Mouse (Mus musculus): ENCODE data around the gene Prcd. TPM values are rescaled to one million over a fixed set of nuclear protein-coding genes. Genes with fewer than 3 reads are reported as not detected.

The Prcd gene
- polyA plus RNA-seq, 1 experiment from 2014 or later, result 0.23 TPM

- Histone ChIP-seq H3K36me3 (ENCODE audit: control insufficient read depth, insufficient read depth, low read length) (no peaks in the 10 kb centered on the region), H3K27me3 (ENCODE audit: control insufficient read depth, insufficient read depth, low read length) (peaks cover 10% of the 10 kb centered on the region; the same call in 1 of the 2 replicates), H3K4me3 (ENCODE audit: low read depth, low read length) (no peak overlapping the region), H3K9me3 (ENCODE audit: control insufficient read depth, low read length) (no peaks in the 10 kb centered on the region), H3K4me1 (replicated peaks; ENCODE audit: control insufficient read depth, insufficient read depth, low read length) (peaks cover 10% of the 10 kb centered on the region; the same call in 1 of the 2 replicates), H3K9ac (ENCODE audit: low read length) (no peak overlapping the region), H3K27ac (ENCODE audit: low read depth, low read length) (no peak overlapping the region), H3K4me2 (ENCODE audit: low read depth, low read length, severe bottlenecking) (no peak overlapping the region)
- DNase-seq (ENCODE audit: low spot score) (no peak), ATAC-seq (replicated peaks; ENCODE audit: low FRiP score) (no peak)
- 61% methylated on average over 6 of the region's 6 CpGs for WGBS
Measured at GRCm38 (mm10) chr11:116621258-116621704, 32.1 kb upstream of the Prcd start.

- DNase-seq (ENCODE audit: low spot score) (no peak), ATAC-seq (replicated peaks; ENCODE audit: low FRiP score) (peak; percentile 37; the same call in 1 of the 2 replicates)
- Histone ChIP-seq H3K9ac (ENCODE audit: low read length) (peak overlapping the region; percentile 53), H3K9me3 (ENCODE audit: control insufficient read depth, low read length) (no peaks in the 10 kb centered on the region), H3K27me3 (ENCODE audit: control insufficient read depth, insufficient read depth, low read length) (peaks cover 10% of the 10 kb centered on the region; the same call in 1 of the 2 replicates), H3K4me3 (ENCODE audit: low read depth, low read length) (peak overlapping the region; percentile 61), H3K4me2 (ENCODE audit: low read depth, low read length, severe bottlenecking) (peak overlapping the region; percentile 85), H3K27ac (ENCODE audit: low read depth, low read length) (no peak overlapping the region), H3K36me3 (ENCODE audit: control insufficient read depth, insufficient read depth, low read length) (no peaks in the 10 kb centered on the region), H3K4me1 (replicated peaks; ENCODE audit: control insufficient read depth, insufficient read depth, low read length) (peaks cover 10% of the 10 kb centered on the region; the same call in 1 of the 2 replicates)
- WGBS, result 7% methylated on average over 40 of the region's 40 CpGs
Measured at GRCm38 (mm10) chr11:116623281-116624124, 29.8 kb upstream of the Prcd start.

GRCm38 (mm10) chr11:116624131-116624832, 29.1 kb upstream of the Prcd start:
- no peak overlapping the region for H3K27ac ChIP-seq (ENCODE audit: low read depth, low read length)
- no peaks in the 10 kb centered on the region for H3K36me3 ChIP-seq (ENCODE audit: control insufficient read depth, insufficient read depth, low read length)
- peaks cover 10% of the 10 kb centered on the region; the same call in 1 of the 2 replicates for H3K27me3 ChIP-seq (ENCODE audit: control insufficient read depth, insufficient read depth, low read length)
- 12% methylated on average over 42 of the region's 42 CpGs for WGBS
- peak overlapping the region; percentile 53 for H3K9ac ChIP-seq (ENCODE audit: low read length)
- peak overlapping the region; percentile 61 for H3K4me3 ChIP-seq (ENCODE audit: low read depth, low read length)
- H3K4me1 ChIP-seq (replicated peaks; ENCODE audit: control insufficient read depth, insufficient read depth, low read length), result peaks cover 10% of the 10 kb centered on the region; the same call in 1 of the 2 replicates
- H3K4me2 ChIP-seq (ENCODE audit: low read depth, low read length, severe bottlenecking), result peak overlapping the region; percentile 85
- H3K9me3 ChIP-seq (ENCODE audit: control insufficient read depth, low read length), result no peaks in the 10 kb centered on the region
- DNase-seq (ENCODE audit: low spot score) (peak; percentile 93), ATAC-seq (replicated peaks; ENCODE audit: low FRiP score) (peak; percentile 66)

- ATAC-seq (replicated peaks; ENCODE audit: low FRiP score), result no peak
- peak; percentile 86 for DNase-seq (ENCODE audit: low spot score)
- Histone ChIP-seq H3K4me3 (ENCODE audit: low read depth, low read length) (no peak overlapping the region), H3K4me1 (replicated peaks; ENCODE audit: control insufficient read depth, insufficient read depth, low read length) (peaks cover 7% of the 10 kb centered on the region; the same call in 1 of the 2 replicates), H3K9me3 (ENCODE audit: control insufficient read depth, low read length) (no peaks in the 10 kb centered on the region), H3K27me3 (ENCODE audit: control insufficient read depth, insufficient read depth, low read length) (peaks cover 10% of the 10 kb centered on the region; the same call in 1 of the 2 replicates), H3K27ac (ENCODE audit: low read depth, low read length) (no peak overlapping the region), H3K4me2 (ENCODE audit: low read depth, low read length, severe bottlenecking) (no peak overlapping the region), H3K9ac (ENCODE audit: low read length) (no peak overlapping the region), H3K36me3 (ENCODE audit: control insufficient read depth, insufficient read depth, low read length) (no peaks in the 10 kb centered on the region)
- WGBS, result 74% methylated on average over 17 of the region's 17 CpGs
Measured at GRCm38 (mm10) chr11:116625081-116626000, 28.0 kb upstream of the Prcd start.

- Histone ChIP-seq H3K27ac (ENCODE audit: low read depth, low read length) (no peak within 1 kb of the TSS), H3K4me1 (replicated peaks; ENCODE audit: control insufficient read depth, insufficient read depth, low read length) (peaks cover 7% of the 10 kb centered on the region; the same call in 1 of the 2 replicates), H3K36me3 (ENCODE audit: control insufficient read depth, insufficient read depth, low read length) (no peaks in the 10 kb centered on the region), H3K4me2 (ENCODE audit: low read depth, low read length, severe bottlenecking) (no peak within 1 kb of the TSS), H3K27me3 (ENCODE audit: control insufficient read depth, insufficient read depth, low read length) (peaks cover 10% of the 10 kb centered on the region; the same call in 1 of the 2 replicates), H3K9ac (ENCODE audit: low read length) (no peak within 1 kb of the TSS), H3K4me3 (ENCODE audit: low read depth, low read length) (no peak within 1 kb of the TSS), H3K9me3 (ENCODE audit: control insufficient read depth, low read length) (no peaks in the 10 kb centered on the region)
- 74% methylated on average over 10 of the region's 10 CpGs for WGBS
- no peak for DNase-seq (ENCODE audit: low spot score)
- ATAC-seq (replicated peaks; ENCODE audit: low FRiP score), result no peak
Measured at GRCm38 (mm10) chr11:116626299-116627071, 26.8 kb upstream of the Prcd start, which contains the start of gene Rhbdf2. Rhbdf2 (minus strand) TSS chr11:116627019.

- DNase-seq (ENCODE audit: low spot score) (no peak), ATAC-seq (replicated peaks; ENCODE audit: low FRiP score) (no peak)
- Histone ChIP-seq H3K4me1 (replicated peaks; ENCODE audit: control insufficient read depth, insufficient read depth, low read length) (peaks cover 7% of the 10 kb centered on the region; the same call in 1 of the 2 replicates), H3K4me3 (ENCODE audit: low read depth, low read length) (no peak overlapping the region), H3K9ac (ENCODE audit: low read length) (no peak overlapping the region), H3K27ac (ENCODE audit: low read depth, low read length) (no peak overlapping the region), H3K27me3 (ENCODE audit: control insufficient read depth, insufficient read depth, low read length) (peaks cover 10% of the 10 kb centered on the region; the same call in 1 of the 2 replicates), H3K9me3 (ENCODE audit: control insufficient read depth, low read length) (no peaks in the 10 kb centered on the region), H3K4me2 (ENCODE audit: low read depth, low read length, severe bottlenecking) (no peak overlapping the region), H3K36me3 (ENCODE audit: control insufficient read depth, insufficient read depth, low read length) (no peaks in the 10 kb centered on the region)
- 40% methylated on average over 10 of the region's 10 CpGs for WGBS
Measured at GRCm38 (mm10) chr11:116627072-116628020, 26.0 kb upstream of the Prcd start.

GRCm38 (mm10) chr11:116628712-116629111, 24.6 kb upstream of the Prcd start:
- ATAC-seq (replicated peaks; ENCODE audit: low FRiP score), result no peak

More at GRCm38 (mm10) chr11:116628712-116629111, 24.6 kb upstream of the Prcd start:
- Histone ChIP-seq H3K27ac (ENCODE audit: low read depth, low read length) (no peak overlapping the region), H3K9ac (ENCODE audit: low read length) (no peak overlapping the region), H3K36me3 (ENCODE audit: control insufficient read depth, insufficient read depth, low read length) (no peaks in the 10 kb centered on the region), H3K4me1 (replicated peaks; ENCODE audit: control insufficient read depth, insufficient read depth, low read length) (peaks cover 4% of the 10 kb centered on the region; the same call in 1 of the 2 replicates), H3K4me3 (ENCODE audit: low read depth, low read length) (no peak overlapping the region), H3K27me3 (ENCODE audit: control insufficient read depth, insufficient read depth, low read length) (peaks cover 2% of the 10 kb centered on the region; the same call in 1 of the 2 replicates), H3K4me2 (ENCODE audit: low read depth, low read length, severe bottlenecking) (no peak overlapping the region), H3K9me3 (ENCODE audit: control insufficient read depth, low read length) (no peaks in the 10 kb centered on the region)
- WGBS, result 63% methylated on average over 9 of the region's 9 CpGs
- peak; percentile 88 for DNase-seq (ENCODE audit: low spot score)

All from forebrain, embryonic 11.5 days (tissue).